Mouse (Mus musculus) liver, adult (tissue): Measurements from ENCODE around the gene Rcan1.
A peak's percentile ranks its signal among the peaks of the same experiment; 100 is the strongest.

Source experiments
- GATA4 ChIP-seq: IDR thresholded peaks from 2 replicates; pipeline ENCODE4 v1.6.1; 2014; ENCODE audit warnings: mild to moderate bottlenecking, low read length; ENCODE audit not compliant: insufficient replicate concordance

The Rcan1 gene

DNA sequence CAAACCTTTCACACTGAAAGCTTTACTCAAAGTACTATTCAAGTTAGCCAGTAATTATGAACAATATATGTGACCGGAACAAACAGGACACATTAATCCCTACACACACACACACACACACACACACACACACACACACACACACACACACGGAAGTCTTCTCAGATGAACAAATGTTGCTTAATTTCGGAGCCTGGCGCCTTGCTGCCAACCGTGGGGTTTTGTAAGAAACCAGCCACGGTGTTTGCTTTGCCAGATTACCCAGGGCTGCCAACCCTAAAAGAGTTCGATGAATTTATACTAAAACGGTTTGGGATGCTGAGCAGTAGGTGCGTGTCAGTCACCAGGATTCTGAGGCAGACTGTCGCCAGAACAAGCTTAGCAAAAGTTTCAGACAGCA lies 69.5 kb downstream of the Rcan1 start:
- no peak for TF ChIP-seq GATA4

DNA sequence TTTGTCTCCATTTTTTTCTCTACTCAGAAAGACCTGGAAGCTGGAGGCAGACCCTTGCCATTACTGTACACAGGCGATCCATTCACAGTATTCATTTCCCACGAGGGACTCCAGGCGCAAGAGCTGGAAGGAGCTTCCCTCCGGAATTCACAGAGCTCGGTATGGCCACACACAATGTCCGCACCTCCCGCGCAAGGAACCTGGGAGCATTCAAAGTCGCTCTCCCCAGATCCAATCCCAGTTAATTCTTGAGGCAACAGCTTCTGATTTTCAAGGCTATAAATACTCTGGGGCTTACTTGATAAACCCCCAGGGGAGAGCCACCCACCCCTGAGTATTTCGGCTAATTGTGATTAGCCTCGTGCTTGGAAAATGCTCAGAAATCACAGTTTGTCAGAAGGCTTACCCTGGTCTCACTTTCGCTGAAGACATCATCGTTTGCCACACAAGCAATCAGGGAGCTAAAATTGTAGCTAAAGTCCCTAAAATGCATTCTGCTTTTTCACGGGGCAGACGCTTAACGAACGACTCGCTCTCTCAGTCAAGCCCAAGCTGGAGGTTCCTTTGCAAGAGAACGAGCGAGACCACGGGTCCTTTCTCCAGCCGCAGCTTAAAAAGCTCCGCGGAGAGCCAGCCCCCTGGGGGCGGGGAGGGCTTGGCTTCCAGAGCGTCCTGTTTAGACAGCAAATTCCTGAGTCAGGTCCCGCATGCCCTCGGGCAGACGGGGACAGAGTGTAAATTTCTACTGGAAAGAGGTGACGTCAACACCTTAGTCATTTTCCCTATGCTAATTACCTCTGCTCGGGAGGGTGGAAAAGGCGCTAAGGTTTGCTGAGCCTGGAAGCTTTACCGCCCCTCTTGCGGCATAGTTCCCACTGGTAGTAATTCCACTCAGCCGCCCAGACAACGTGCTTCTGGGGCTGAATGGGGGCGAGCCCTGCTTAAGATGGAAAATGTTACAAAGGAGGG lies 70.9 kb downstream of the Rcan1 start:
- peak; percentile 56; the same call in 1 of the 2 replicates for TF ChIP-seq GATA4

DNA sequence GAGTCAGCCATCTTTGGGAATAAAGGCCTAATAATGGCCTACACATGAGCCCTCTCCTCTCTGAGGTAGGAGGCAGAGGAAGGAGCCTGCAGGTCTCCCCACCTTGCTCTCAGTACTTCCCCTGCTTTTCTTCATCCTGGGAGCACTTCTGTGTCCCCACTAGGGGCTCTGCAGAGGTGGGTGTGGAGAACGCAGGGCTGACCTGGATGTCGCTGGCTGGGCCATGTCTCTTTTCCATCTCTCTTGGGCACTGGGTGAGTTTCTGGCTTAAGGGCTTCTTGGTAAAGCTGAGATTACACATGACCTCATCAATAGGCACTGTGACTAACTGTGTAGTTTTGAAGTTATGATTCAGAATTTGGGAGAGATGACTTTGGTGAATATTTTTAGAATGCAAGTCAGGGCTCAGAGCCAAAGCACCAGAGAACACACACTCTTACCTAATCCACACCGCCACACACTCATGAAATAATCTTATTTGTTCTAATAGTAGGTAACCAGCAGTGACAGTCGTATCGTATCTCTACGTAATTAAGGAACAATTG lies 72.0 kb downstream of the Rcan1 start:
- TF ChIP-seq GATA4, result no peak

DNA sequence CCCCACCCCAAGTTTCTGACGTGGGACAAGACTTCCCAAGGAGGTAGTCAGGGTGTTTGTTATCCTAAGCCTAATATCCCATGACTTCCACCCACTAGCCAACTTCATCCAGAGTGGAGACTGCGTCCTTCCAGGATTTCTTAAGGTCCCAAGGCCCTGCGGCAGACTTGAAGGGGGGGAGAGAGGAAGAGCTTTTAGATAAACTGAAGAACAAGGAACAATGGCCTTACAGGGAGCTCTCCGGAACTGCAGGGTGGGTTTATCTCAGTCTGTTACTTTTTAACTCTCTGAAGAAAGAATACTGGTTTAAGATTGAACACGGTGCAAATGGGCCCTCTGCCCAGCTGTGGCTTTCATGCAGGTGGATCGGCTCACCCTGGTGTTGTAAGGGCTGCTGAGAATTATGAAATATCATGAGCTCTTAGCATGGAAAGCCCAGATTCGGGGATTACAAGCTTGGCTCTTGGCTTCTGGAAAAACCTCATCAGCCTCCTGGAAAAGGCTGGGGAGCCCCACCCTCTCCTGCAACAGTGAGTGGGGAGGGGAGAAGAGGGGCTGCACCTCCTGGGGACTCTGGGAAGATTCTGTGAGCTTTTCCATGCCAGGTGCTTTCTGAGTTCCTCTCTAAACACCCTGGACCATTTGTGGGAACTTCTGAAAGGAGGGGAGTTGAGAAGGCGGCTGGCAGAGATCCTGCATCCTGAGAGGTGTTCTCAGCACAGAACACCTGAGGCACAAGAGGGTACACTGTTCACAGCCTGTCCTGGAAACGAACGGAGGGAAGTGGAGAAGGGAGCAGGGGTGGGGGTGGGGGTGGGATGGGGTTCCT lies 72.7 kb downstream of the Rcan1 start:
- peak; percentile 90; the same call in 1 of the 2 replicates for TF ChIP-seq GATA4

DNA sequence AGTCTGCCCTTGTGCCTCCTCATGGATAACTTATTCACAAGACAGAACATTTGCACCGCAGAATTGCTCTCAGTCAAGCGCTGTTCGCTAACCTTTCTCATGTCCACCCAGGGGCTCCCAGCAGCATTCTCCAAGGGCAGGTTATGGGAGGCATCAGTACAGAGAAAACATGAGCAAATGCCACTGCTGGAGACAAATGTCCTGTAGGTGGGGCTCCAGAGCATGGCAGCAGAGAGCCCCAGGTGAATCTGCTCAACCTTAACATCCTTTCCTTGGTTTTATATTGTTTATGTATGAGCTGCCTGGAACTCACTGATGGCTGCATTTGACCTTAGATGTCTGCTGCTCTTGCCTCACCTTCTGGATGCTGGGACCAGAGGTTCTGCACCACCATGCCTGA lies 76.9 kb downstream of the Rcan1 start:
- TF ChIP-seq GATA4, result no peak

DNA sequence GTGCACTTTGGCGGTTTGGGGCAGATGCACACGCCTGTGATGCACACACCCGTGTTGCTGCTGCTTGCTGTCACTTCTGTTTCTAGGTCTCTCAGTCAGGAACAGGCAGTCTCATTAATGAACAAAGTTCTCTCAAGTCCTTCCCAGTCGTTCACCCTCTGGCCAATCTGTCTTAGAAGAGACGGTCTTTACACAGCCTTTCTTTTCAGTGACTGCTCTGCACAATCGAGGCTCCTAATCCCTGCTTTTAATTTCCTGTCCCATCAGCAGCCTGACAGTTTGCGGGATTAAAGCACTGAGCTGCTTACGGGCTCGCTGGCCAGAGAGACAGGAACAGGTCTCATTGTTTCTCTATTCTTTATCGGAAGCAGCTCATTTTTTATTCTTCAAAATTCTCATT lies 83.0 kb downstream of the Rcan1 start:
- TF ChIP-seq GATA4, result no peak

DNA sequence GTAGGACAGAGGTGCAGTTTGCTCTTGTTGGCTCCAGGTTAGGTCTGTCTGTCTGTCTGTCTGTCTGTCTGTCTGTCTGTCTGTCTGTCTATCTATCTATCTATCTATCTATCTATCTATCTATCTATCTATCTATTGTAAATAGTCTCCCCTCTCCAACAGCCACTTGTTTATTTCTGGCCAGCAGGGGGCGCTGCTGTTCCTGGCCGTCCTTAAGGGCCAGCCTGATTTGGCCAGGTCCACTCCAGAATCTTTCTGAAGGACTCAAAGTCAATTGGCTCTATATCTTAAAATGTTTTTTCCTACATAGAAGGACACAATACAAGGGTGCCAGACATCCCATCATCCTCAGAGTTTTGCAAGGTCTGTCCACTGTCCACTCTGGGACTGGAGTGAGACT lies 85.6 kb downstream of the Rcan1 start:
- TF ChIP-seq GATA4, result no peak

DNA sequence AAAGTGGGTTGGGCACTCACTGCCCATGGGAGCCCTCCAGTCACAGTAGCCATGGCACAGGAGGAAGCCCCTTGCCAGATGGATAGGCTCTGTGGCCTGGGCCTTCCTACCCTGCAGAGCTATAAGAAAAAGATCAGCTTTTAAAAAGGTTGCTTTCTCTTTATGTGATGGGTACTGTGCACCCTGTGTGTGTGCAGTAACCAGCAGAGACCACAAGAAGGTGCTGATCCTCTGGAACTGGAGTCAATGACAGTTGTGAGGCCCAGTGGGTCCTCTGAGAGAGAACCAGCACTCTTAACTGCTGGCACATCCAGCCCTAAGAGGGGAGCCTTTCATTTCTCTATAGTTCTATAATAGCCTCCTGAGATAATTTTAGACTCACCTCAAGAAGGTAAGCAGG lies 87.3 kb downstream of the Rcan1 start:
- TF ChIP-seq GATA4, result no peak

DNA sequence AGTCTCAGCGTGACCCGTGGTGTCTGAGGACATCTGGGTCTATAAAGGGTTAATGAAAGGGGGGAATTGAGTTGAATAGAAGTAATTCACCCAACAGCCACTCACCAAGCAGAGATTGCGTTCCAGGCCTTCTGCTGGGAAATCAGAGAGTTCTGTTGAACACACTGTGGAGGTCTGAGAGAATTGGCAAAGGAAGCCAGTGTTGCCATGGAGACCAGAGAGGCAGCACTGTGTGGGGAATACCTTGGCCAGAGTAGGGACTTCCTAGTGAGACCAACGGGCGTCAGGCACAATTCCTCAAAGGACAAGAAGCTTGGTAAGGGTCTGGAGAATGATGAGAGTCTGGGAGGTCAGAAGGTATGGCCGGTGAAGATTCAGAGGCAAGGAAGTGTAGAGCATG lies 88.2 kb downstream of the Rcan1 start:
- no peak for TF ChIP-seq GATA4

DNA sequence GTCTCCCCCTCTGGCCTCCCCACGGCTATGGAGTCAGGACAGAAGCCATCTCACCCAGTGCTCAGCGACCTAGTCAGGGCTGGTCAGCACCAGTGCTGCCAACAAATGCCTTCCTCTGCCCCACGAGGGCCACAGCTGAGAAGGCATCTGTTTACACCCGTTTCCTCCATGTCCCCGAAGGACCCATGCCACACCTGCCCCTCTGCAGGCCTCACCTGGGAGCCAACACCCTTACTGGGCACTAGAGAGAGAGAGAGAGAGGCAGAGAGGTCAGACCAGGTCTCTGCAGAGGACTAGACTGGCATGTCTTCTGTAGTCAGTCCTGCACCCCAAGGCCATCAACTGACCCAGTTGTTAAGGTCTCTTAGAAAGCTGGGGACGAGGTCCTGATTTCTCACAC lies 89.6 kb downstream of the Rcan1 start:
- no peak for TF ChIP-seq GATA4

DNA sequence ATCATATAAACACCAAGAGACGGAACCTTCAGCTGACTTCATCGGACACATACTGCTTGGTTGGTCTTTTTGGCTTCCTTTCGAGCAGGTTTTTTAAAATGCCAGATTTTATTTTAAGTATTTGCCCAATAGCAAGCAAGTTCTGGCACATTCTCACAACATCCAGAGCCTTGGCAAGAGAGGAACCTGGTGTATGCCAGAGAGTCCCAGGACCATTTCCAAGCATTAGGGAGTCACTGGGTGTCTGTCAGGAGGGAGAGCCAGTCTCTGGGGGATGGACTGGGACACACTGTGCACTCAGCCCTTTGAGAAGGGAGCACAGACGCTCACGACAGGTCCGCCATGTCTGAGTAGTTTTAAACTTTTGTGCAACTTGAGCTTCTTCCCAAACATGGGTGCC lies 93.7 kb downstream of the Rcan1 start:
- no peak for TF ChIP-seq GATA4

DNA sequence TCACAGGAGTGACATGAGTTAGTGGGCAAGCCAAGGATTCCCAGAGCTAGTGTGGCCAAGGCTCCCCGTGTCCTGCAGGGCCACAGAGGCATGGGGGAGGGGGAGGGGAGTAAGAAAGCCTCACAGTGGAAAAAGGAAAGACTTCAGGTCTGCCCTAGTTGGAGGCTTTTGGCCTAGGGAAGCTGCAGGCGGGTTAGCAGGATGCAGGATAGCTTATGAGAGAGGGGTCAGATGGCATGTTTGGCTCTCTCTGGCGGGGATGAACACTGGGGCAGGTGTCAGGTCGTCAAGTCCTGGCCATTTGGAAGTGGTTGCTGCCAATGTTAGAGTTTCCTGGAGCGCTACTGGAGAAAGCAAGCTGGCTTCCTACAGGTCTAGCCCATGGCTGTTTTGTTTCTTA lies 99.0 kb downstream of the Rcan1 start:
- TF ChIP-seq GATA4, result no peak

DNA sequence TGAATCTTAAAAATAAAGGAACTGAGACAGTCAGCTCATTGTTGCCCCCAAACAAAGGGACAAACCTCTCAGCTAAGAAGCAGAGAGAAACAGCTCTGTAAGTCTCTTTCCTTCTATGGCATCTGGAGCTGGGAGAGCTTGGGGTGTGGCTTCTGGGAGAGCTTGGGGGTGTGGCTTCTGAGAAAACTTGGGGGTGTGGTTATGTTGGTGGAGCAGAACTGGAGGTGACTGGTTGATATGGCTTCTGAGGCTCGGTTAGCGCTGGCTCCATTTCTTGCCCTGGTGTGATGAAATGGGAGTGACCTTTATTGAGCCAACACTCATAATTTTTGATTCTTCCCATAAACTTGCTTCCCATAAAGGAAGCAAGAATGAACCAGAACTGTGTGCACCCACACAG lies 101.4 kb downstream of the Rcan1 start:
- no peak for TF ChIP-seq GATA4

DNA sequence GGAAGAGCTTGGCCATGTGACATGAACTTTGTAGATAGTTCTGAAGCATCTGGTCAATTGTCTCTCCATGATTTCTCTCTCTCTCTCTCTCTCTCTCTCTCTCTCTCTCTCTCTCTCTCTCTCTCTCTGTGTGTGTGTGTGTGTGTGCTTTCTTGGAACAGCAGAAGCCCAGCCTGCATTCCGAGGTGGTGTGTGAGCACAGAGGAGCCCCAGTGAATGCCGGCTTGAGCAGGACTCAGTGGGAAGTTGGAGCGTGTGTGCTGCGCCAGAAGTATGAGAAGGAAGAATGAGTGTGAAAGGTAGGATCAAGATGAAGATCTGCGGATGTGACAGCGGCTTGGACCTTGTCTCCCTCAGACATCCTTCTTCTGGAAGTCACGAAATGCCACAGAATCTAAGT lies 105.2 kb downstream of the Rcan1 start:
- TF ChIP-seq GATA4, result no peak

DNA sequence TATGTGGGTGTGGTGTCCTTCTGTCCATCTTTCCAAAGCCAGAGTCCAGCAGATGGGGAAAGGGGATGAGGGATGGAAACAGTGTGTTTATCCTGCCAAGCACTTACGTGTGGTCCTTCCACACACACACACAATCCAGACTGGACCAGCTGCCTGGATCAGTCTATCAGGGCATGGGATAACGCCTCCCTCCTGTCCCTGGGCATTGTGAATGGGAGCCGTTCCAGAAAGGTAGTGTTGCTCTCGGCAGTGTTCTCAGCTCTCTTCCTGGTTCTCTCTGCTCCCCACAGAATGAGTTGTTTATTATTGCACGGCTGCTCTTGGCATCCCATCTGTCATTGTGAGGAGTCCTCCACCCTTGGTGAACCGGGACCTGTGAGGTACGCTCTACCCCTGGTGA lies 110.0 kb downstream of the Rcan1 start:
- TF ChIP-seq GATA4, result no peak

DNA sequence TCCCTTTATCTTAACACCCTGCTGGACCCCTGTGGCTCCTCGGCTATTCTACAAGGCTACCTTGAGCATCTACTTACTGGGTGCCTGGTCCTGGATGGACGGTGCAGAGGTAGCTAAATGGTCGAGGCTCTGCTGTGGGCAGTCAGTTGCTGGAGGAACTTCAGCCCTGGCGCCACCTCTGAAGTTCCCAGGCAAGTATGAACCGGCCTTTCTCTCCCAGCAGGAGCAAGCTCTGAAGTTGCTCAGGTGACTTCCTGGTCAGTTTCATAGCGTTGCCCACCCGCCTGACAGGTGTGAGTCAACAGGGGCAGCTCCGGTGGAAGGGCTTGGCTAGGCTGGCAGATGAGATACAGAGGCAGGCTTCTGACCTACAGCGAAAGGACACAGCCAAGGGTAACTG lies 111.4 kb downstream of the Rcan1 start, which contains the start of gene Kcne1:
Gene Kcne1, minus strand, starts transcription at position 240 of the 400 bp plus-strand sequence.
- TF ChIP-seq GATA4, result no peak
